Mouse (Mus musculus) embryonic facial prominence, embryonic 12.5 days (tissue): ENCODE measurements around the gene Pkd2. TPM values are rescaled to one million over a fixed set of nuclear protein-coding genes. Genes with fewer than 3 reads are reported as not detected.

Source experiments
- ATAC-seq: fragments of 200-750 bp; cut with Nextera tagmentation; 2 replicates; pipeline ENCODE4 v1.8.0; 2017; ENCODE audit not compliant: insufficient number of reproducible peaks, insufficient read depth, low FRiP score, low TSS enrichment
- H3K27ac ChIP-seq: fragments of 300-500 bp; sonication (generic); 2 replicates; pipeline ENCODE4 v1.5.1; 2016; ENCODE audit warnings: mild to moderate bottlenecking
- H3K27me3 ChIP-seq: fragments of 300-500 bp; sonication (generic); 2 replicates; pipeline ENCODE4 v1.6.1; 2016; ENCODE audit warnings: mild to moderate bottlenecking, moderate library complexity
- H3K36me3 ChIP-seq: fragments of 300-500 bp; sonication (generic); 2 replicates; pipeline ENCODE4 v1.6.1; 2016; ENCODE audit warnings: mild to moderate bottlenecking
- H3K4me1 ChIP-seq: fragments of 300-500 bp; sonication (generic); 2 replicates; pipeline ENCODE4 v1.6.1; 2016
- H3K4me2 ChIP-seq: fragments of 300-500 bp; sonication (generic); replicated peaks from 2 replicates; pipeline ENCODE4 v1.6.1; 2016; ENCODE audit warnings: mild to moderate bottlenecking, moderate library complexity
- H3K4me3 ChIP-seq: fragments of 300-500 bp; sonication (generic); 2 replicates; pipeline ENCODE4 v1.5.1; 2016; ENCODE audit warnings: mild to moderate bottlenecking
- H3K9ac ChIP-seq: fragments of 300-500 bp; sonication (generic); 2 replicates; pipeline ENCODE4 v1.6.1; 2016; ENCODE audit warnings: mild to moderate bottlenecking, moderate library complexity
- H3K9me3 ChIP-seq: fragments of 300-500 bp; sonication (generic); 2 replicates; pipeline ENCODE4 v1.6.1; 2016; ENCODE audit warnings: mild to moderate bottlenecking, moderate library complexity
- WGBS: fragments of 180-500 bp; shearing (Covaris S2); methylation state at CpG from one replicate; pipeline ENCODE4 v1.1.7; 2016; 5-methylcytosine and 5-hydroxymethylcytosine counted together
- polyA plus RNA-seq: library from polyadenylated mRNA; unstranded; fragments of >200 nt; fragmentation: Nextera tagmentation; extraction: Ambion mirVana; gene quantifications from 2 replicates; pipeline ENCODE4 v1.2.1, GENCODE M21; 2016

Gene Pkd2
- 33.6 and 35.2 TPM in 2 replicates for polyA plus RNA-seq

DNA sequence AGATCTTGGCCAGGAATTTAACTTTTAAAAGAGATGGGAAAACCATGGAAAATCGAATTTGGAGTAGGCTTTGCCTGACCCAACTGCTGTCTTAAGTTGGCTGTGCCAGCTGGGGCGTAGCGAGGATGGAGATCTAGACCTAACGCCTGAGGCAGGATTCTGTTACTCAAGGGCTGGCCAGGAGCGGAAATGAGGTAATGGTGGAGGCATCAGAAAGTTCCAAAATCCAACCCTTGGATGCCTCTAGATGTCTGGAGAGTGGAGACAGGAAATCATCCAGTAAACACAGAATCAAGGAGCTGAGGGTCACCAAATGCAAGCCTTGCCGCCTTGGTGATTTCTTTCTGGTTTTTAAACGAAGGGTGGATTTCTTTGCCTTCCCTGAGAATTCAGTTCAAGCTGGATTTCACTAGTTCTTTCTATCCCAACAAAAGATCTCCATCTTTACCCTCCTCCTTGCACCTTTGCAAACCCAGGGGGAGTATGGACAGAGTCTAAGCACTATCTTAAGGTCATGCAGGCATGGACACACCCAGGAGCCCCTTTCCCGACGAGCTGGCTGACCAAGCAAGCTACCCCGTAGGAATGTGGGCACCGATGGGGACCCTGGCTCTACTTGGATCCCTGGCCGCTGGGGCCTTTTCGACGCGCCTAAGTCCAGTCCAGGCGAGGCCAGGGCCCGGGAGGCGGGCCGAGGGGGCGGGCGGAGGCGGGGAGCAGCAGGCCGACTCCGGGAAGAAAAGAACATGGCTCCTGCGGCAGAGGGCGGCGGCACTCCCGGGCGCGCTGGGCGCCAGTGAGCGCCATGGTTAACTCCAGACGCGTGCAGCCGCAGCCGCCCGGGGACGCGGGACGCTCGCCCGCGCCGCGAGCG is at the start of gene Pkd2:
Gene Pkd2, plus strand, starts transcription at position 619 of the 874 bp plus-strand sequence.
- 0 out of 2 replicates have a peak, but pooled peaks cover 3% of the 10 kb centered on the region for H3K9me3 ChIP-seq
- H3K4me2 ChIP-seq = peak within 1 kb of the TSS; percentile 64
- H3K9ac ChIP-seq = peak within 1 kb of the TSS; percentile 96
- H3K27me3 ChIP-seq = no peaks in the 10 kb centered on the region
- H3K4me1 ChIP-seq = no peaks in the 10 kb centered on the region
- H3K36me3 ChIP-seq = peaks cover 7% of the 10 kb centered on the region; the same call in 1 of the 2 replicates
- H3K27ac ChIP-seq = peak within 1 kb of the TSS; percentile 95
- ATAC-seq = peak; percentile 81
- WGBS = 12% methylated on average over 35 of the region's 46 CpGs
- H3K4me3 ChIP-seq = peak within 1 kb of the TSS; percentile 85

DNA sequence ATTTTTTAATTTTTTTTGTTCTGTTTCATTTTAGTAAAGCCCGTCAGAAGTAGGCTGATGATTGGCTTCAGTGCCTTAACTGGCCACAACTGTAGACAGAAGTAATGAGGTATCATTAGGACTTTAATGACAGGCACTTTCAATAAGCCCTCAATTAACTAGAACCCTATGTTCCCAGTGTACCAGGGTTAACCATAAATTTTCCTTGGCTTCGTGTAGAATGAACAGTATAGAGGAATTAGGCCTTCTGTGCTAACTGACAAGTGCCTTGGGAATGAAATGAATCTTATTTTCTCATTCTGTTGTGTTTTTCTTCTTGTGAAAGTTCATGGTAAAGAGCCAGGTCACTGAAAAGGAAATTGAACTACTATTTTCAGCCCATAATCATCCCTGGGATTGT is 43.3 kb upstream of the Pkd2 start:
- Histone ChIP-seq H3K9ac (no peak overlapping the region), H3K4me1 (no peaks in the 10 kb centered on the region), H3K4me3 (no peak overlapping the region), H3K4me2 (no peak overlapping the region), H3K27me3 (no peaks in the 10 kb centered on the region), H3K36me3 (no peaks in the 10 kb centered on the region), H3K9me3 (no peaks in the 10 kb centered on the region), H3K27ac (no peak overlapping the region)
- 40% methylated on average over 2 of the region's 2 CpGs for WGBS
- ATAC-seq = no peak

DNA sequence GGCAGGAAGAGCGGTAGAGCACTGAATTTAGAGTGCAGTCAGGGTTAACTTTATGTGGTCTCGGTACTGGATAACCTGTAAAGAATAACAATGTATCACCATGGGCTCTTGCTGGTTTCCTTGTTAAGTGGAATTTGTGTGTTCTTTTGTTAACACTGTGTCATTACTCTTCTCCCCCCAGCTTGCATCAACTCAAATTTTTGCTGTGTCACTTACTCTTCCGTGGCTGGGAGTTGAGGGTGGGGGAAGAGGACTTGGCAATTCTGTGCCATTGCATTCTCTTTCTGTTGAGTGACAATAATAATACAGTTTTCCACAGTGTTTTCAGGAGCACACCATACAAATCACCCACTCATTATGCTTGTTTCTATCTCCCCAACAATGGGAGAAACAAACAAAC is 42.2 kb upstream of the Pkd2 start:
- no peaks in the 10 kb centered on the region for H3K36me3 ChIP-seq
- no peak overlapping the region for H3K9ac ChIP-seq
- ATAC-seq = no peak
- no peaks in the 10 kb centered on the region for H3K27me3 ChIP-seq
- no peak overlapping the region for H3K4me3 ChIP-seq
- H3K4me1 ChIP-seq = no peaks in the 10 kb centered on the region
- H3K4me2 ChIP-seq = no peak overlapping the region
- WGBS = 69% methylated on average over 3 of the region's 3 CpGs
- no peak overlapping the region for H3K27ac ChIP-seq
- H3K9me3 ChIP-seq = no peaks in the 10 kb centered on the region

DNA sequence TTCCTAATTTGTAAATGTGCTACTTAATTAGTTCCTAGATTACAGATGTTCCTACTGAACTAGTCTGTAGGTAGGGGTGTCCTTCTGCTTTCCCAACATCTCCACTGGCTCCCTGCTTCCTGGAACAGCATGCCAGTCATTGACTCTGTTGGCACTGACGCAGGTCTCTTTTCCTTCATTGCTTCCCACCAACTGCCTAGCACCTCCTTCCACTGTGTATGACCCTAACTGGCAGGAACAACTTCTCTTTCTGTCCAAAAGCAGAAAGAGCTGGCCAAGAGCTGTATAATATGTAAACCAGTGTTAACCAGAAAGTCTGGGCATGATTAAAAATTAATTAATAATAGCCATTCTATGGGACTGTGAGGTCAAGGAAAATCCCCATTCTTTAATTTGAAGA is 41.5 kb upstream of the Pkd2 start:
- no peak overlapping the region for H3K4me2 ChIP-seq
- H3K36me3 ChIP-seq = no peaks in the 10 kb centered on the region
- no peak for ATAC-seq
- H3K4me3 ChIP-seq = no peak overlapping the region
- no peaks in the 10 kb centered on the region for H3K9me3 ChIP-seq
- no peak overlapping the region for H3K9ac ChIP-seq
- no peaks in the 10 kb centered on the region for H3K27me3 ChIP-seq
- no peaks in the 10 kb centered on the region for H3K4me1 ChIP-seq
- H3K27ac ChIP-seq = no peak overlapping the region
- 89% methylated on average over 1 of the region's 1 CpGs for WGBS

DNA sequence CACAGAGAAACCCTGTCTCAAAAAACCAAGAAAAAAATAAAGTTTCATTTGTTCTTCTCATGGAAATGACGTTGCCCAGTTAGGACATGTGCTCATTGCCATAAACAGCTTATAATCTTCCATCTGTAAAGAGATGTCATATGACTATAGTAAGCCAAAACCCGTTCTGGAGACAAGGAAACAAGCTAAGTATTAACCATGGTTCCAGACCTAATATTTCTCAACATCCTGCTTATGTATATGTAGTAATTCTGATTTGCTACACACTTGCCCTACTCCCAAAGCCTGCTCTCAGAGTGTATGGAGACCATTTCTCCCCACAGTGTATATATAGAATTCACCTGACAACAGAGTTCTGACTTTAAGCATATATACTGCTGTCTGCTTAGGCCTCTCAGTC is 37.2 kb upstream of the Pkd2 start:
- Histone ChIP-seq H3K4me3 (no peak overlapping the region), H3K9me3 (no peaks in the 10 kb centered on the region), H3K4me2 (no peak overlapping the region), H3K27me3 (no peaks in the 10 kb centered on the region), H3K9ac (no peak overlapping the region), H3K27ac (no peak overlapping the region), H3K4me1 (no peaks in the 10 kb centered on the region), H3K36me3 (no peaks in the 10 kb centered on the region)
- no peak for ATAC-seq
- WGBS = 69% methylated on average over 2 of the region's 2 CpGs

DNA sequence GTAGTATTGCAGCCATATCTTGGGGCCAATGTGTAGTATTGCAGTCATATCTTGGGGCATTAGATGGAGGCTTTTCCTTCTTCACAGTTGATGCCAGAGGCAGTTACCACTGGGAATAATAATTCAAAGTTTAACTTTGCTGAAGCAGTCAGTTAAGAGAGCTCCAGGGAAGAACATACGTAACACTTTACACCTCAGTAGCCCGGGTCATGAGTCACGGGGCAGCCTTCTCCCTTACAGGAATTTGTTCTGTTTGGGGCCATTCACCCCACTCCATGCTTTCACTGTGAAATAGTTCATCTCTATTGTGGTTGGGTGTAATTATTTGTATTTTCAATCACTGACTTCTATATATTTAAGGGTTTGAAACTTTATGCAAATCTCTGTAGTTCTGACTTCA is 35.4 kb upstream of the Pkd2 start:
- ATAC-seq = no peak
- H3K9ac ChIP-seq = no peak overlapping the region
- H3K4me2 ChIP-seq = no peak overlapping the region
- no peaks in the 10 kb centered on the region for H3K27me3 ChIP-seq
- H3K4me3 ChIP-seq = no peak overlapping the region
- no peaks in the 10 kb centered on the region for H3K4me1 ChIP-seq
- 79% methylated on average over 3 of the region's 3 CpGs for WGBS
- H3K36me3 ChIP-seq = no peaks in the 10 kb centered on the region
- H3K27ac ChIP-seq = no peak overlapping the region
- H3K9me3 ChIP-seq = no peaks in the 10 kb centered on the region

DNA sequence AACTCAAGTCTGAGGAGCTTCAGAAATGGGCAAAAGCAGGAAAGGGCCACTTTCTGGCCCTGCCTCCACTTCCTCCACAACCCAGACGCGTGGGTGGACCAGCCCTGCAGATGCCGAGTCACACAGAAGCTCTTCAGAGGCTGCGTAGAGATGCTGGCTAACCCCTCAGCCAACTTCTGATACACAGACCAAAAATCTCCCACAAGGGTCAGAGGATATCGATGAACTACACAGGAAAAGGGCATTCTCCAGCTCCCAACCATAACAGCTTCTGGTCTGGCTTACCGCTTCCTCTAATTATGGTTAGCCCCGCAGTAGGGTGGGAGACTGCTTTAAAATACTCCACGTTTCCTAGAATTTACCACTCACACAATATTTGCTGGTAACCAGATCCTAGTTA is 33.3 kb upstream of the Pkd2 start:
- no peak overlapping the region for H3K4me2 ChIP-seq
- no peaks in the 10 kb centered on the region for H3K36me3 ChIP-seq
- H3K27me3 ChIP-seq = no peaks in the 10 kb centered on the region
- H3K9ac ChIP-seq = no peak overlapping the region
- no peaks in the 10 kb centered on the region for H3K4me1 ChIP-seq
- no peak overlapping the region for H3K27ac ChIP-seq
- no peak for ATAC-seq
- no peak overlapping the region for H3K4me3 ChIP-seq
- whole genome bisulfite sequencing = 71% methylated on average over 8 of the region's 8 CpGs
- H3K9me3 ChIP-seq = no peaks in the 10 kb centered on the region

DNA sequence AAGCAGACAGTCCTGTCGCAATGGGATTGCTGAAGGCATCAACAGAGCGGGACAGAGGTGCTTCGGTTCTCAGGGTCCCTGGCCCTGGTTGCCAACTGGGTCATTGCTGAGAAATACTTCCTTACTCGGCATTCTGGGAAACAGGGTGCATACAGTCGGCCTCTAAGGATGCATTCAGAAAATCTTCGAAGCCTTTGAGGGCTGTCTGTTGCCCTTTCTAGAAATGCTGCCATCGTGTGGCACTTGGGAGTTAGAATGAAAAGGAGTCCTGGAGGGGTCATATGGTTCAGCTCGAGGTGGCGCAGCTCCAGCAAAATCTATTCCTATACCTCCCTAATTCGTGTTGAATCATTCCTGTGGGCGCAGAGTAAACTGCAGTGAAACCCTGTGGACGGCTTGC is 26.4 kb upstream of the Pkd2 start:
- H3K27ac ChIP-seq = no peak overlapping the region
- WGBS = 36% methylated on average over 12 of the region's 12 CpGs

DNA sequence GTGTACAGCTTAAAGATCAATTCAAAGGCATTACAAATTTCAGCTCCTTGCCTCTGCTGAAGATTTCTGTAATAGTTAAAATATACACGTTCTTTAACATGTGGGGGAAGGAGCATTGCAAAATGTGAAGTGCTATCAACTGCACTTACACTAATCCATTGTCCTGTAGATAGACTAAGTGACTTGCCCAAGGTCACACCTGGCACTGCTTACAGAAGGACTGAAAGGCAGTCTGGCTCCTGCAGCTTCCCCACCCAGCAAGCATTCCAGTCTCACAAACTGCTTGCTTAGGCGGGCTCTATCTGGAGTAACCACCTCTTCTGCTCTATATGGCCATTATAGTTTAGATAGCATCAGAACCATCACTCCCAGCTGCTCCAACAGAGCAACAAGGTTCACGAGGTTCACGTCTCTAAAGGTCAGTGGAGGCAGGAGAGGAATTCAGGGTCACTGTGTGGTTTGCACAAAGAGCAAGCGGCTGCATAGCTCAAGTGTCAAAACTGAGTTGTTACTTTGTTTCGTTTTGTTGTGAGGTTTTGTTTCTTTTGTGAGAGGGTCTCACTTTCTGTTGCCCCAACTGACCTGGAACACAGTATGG is 25.2 kb upstream of the Pkd2 start:
- WGBS = 32% methylated on average over 6 of the region's 6 CpGs
- Histone ChIP-seq H3K27ac (no peak overlapping the region), H3K9ac (no peak overlapping the region), H3K4me1 (no peaks in the 10 kb centered on the region; the same call in 1 of the 2 replicates), H3K4me2 (no peak overlapping the region), H3K27me3 (no peaks in the 10 kb centered on the region), H3K4me3 (no peak overlapping the region), H3K36me3 (no peaks in the 10 kb centered on the region), H3K9me3 (no peaks in the 10 kb centered on the region)
- ATAC-seq = no peak

More for the DNA sequence above, 26.4 kb upstream of the Pkd2 start:
- Histone ChIP-seq H3K27me3 (no peaks in the 10 kb centered on the region), H3K9me3 (no peaks in the 10 kb centered on the region), H3K4me2 (no peak overlapping the region), H3K4me3 (no peak overlapping the region), H3K4me1 (no peaks in the 10 kb centered on the region; the same call in 1 of the 2 replicates), H3K36me3 (no peaks in the 10 kb centered on the region), H3K9ac (no peak overlapping the region)
- ATAC-seq = no peak

DNA sequence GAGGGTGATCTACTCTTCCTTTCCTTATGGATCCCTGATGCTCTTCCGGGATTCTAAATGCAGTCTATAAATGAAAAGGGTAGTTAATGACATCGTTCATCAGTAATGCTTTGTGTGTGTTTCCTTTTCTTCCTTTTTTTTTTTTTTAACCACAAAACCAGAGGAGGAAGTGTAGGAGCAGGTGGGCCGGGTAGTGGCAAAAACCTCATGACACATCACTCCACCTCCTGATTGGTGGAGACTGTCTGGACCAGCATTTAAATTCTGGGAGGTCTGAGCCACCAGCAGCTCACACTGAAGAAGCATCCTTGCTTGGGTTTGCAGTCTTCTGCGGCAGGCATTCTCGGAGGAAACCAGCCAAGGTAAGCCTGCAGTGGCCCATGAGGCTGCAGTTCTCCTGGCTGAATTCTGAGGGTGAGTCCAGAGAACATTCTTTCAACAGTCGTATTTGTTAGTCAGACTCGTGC is 24.4 kb upstream of the Pkd2 start, which contains the start of gene Spp1:
Gene Spp1, plus strand, starts transcription at position 284 of the 467 bp plus-strand sequence.
- Histone ChIP-seq H3K4me3 (no peak within 1 kb of the TSS), H3K27ac (no peak within 1 kb of the TSS), H3K27me3 (no peaks in the 10 kb centered on the region), H3K9ac (no peak within 1 kb of the TSS), H3K4me1 (no peaks in the 10 kb centered on the region; the same call in 1 of the 2 replicates), H3K9me3 (no peaks in the 10 kb centered on the region), H3K4me2 (no peak within 1 kb of the TSS), H3K36me3 (no peaks in the 10 kb centered on the region)
- ATAC-seq = no peak
- WGBS = 69% methylated on average over 7 of the region's 7 CpGs

DNA sequence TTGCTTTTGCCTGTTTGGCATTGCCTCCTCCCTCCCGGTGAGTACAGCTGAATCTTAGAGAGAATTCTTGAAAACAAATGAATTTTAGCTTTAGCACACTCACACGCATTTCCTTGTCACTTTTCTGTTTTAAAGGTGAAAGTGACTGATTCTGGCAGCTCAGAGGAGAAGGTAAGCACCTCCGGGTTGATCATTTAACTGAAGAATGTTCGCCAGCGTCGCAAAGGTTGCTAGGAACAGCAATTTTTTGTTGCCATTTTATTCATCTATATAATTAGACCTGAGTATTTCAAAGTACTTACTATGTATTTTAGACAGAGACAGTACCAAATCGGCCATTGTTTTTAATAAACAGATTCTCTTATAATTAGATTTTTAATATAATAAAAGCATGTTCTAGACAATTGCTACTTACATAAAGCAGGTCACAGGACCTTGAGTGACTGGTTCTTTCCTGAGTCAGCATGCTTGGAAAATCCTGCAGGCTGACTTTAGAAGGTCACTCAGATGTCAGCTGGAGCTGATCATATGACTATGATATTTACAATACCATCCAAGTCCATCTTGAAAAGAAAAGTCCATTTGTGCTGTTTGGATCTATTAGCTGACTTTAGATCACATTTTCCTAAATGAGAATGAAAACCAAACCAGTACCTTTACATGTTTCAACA is 22.7 kb upstream of the Pkd2 start:
- H3K27ac ChIP-seq = no peak overlapping the region
- H3K27me3 ChIP-seq = no peaks in the 10 kb centered on the region
- H3K4me3 ChIP-seq = no peak overlapping the region
- H3K36me3 ChIP-seq = no peaks in the 10 kb centered on the region
- H3K4me1 ChIP-seq = no peaks in the 10 kb centered on the region; the same call in 1 of the 2 replicates
- H3K9me3 ChIP-seq = no peaks in the 10 kb centered on the region
- ATAC-seq = no peak
- 84% methylated on average over 7 of the region's 7 CpGs for WGBS
- no peak overlapping the region for H3K9ac ChIP-seq
- H3K4me2 ChIP-seq = no peak overlapping the region
